Mouse (Mus musculus) embryonic fibroblast, embryonic 13.5 days (primary cell): ENCODE results near the gene Dcbld1. TPM values are rescaled to one million over a fixed set of nuclear protein-coding genes. Genes with fewer than 3 reads are reported as not detected.

ENCODE experiments used
- H3K27ac ChIP-seq: 2 replicates; pipeline ENCODE4 v1.5.1; 2012; ENCODE audit warnings: low read length, control low read depth, inconsistent platforms; ENCODE audit not compliant: insufficient read depth
- H3K4me1 ChIP-seq: 2 replicates; pipeline ENCODE4 v1.6.1; 2011; ENCODE audit warnings: low read length; ENCODE audit not compliant: control insufficient read depth, insufficient read depth
- H3K4me3 ChIP-seq: 2 replicates; pipeline ENCODE4 v1.5.1; 2011; ENCODE audit warnings: mild to moderate bottlenecking, control low read depth, low read length; ENCODE audit not compliant: insufficient read depth
- CTCF ChIP-seq: IDR thresholded peaks from 2 replicates; pipeline ENCODE4 v1.5.1; 2011; ENCODE audit warnings: mild to moderate bottlenecking, control low read depth, low read length, moderate library complexity, borderline replicate concordance; ENCODE audit not compliant: insufficient read depth
- POLR2A ChIP-seq: IDR thresholded peaks from 2 replicates; pipeline ENCODE4 v1.6.1; 2011; ENCODE audit warnings: low read depth, mild to moderate bottlenecking, control low read depth, low read length, moderate library complexity
- polyA plus RNA-seq: library from polyadenylated mRNA; stranded (reverse); fragments of >200 nt; gene quantifications from 2 replicates; pipeline ENCODE4 v1.2.4, GENCODE M21; 2011; ENCODE audit warnings: low read depth; ENCODE audit not compliant: missing spikeins, insufficient read length

The Dcbld1 gene
- polyA plus RNA-seq, 1 experiment, result 6.5 TPM

DNA sequence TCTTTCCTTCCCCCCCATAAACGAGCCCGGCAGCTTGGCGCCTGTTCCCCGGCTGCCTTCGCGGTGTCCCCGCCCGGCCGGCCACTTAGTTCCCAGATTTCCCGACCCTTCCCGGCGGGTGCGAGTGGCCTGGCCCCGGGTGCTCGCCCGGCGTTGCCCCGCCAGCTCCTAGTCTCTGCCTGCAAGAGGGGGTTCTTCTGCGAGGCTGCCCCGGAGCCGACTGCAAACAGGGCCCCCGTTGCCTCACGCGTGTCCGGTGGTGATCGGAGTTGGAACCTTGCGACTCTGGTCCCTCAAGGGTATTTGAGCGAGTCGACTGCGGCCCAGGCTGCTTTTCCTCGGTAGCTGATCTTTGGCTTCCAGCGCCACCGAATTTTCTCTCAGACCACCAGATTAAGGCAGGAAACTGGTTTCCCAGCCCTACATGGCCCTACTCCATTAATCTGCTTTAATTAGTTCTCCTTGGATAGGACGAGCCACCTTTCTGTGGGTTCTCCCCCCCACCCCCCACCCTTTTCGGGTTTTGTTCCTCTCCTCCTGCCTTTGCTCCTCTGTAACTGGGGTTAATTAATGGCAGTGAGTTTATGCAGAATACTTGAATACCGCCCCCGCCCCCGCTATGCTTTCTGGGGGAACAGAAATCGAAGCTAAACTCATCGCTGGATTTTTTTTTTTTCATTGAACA is 692 bp downstream of the Dcbld1 start:
- peak overlapping the region; percentile 81 for H3K4me3 ChIP-seq
- TF ChIP-seq POLR2A, result no peak
- no peak for TF ChIP-seq CTCF
- 0 out of 2 replicates have a peak, but pooled peaks cover 3% of the 10 kb centered on the region for H3K4me1 ChIP-seq

DNA sequence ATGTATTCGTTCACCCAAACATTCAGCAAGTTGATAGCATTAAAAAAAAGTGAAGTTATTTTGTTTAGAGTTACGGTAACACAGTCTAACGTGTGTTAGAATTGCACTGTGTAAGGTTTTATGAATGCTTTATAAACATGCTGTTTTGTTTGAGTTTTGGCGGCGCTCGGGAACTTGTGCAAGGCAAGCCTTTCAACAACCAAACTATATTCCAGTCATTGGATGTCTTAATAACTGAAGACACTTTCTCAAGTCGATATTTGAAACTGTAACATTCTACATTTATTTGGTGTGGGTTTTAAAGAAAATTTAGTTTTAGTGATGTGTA is 1.2 kb downstream of the Dcbld1 start:
- Histone ChIP-seq H3K27ac (no peak overlapping the region), H3K4me1 (0 out of 2 replicates have a peak, but pooled peaks cover 3% of the 10 kb centered on the region), H3K4me3 (peak overlapping the region; percentile 81)
- no peak for TF ChIP-seq CTCF
- no peak for TF ChIP-seq POLR2A

More for the DNA sequence above, 692 bp downstream of the Dcbld1 start:
- no peak overlapping the region for H3K27ac ChIP-seq

DNA sequence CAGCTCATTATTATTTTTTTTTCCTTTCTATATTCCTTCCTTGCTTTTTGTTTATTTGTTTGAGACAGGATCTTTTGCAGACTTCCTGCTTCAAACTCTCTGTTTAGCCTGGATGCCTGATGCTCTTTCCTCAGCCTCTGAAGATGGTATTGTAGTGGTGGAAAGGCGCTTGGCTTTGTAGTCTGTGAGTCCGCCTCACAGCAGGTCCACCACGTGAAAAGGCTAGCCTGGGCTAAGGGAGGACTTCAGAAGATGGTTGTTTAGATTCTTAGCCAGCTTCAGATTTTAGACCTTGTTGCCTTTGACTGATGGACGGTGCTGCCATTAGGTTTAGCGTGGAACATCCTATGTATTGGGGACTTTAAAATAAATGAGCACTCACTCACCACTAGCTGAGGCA is 2.0 kb downstream of the Dcbld1 start:
- Histone ChIP-seq H3K27ac (no peak overlapping the region), H3K4me1 (0 out of 2 replicates have a peak, but pooled peaks cover 3% of the 10 kb centered on the region), H3K4me3 (no peak overlapping the region)
- no peak for TF ChIP-seq CTCF
- no peak for TF ChIP-seq POLR2A

DNA sequence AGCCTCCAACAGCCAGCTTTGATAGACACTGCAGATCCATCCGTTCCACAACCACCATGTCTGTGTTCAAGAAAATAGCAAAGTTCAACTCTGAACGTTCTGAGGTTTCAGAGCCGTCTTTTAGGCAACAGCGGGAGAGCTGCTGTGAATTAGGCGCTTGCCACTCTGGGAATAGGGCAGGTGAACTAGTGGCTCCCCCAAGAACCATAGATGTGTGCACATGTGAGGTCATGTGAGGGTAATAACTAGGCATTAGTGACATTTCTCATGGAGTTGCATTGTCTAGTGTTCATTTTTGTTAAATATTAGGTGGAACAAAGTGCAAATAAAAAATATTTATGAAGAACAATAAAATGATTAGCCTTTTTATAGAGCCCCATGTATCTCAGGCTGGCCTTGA is 8.6 kb downstream of the Dcbld1 start:
- Histone ChIP-seq H3K4me1 (no peaks in the 10 kb centered on the region), H3K4me3 (no peak overlapping the region), H3K27ac (no peak overlapping the region)
- no peak for TF ChIP-seq CTCF
- TF ChIP-seq POLR2A, result no peak

DNA sequence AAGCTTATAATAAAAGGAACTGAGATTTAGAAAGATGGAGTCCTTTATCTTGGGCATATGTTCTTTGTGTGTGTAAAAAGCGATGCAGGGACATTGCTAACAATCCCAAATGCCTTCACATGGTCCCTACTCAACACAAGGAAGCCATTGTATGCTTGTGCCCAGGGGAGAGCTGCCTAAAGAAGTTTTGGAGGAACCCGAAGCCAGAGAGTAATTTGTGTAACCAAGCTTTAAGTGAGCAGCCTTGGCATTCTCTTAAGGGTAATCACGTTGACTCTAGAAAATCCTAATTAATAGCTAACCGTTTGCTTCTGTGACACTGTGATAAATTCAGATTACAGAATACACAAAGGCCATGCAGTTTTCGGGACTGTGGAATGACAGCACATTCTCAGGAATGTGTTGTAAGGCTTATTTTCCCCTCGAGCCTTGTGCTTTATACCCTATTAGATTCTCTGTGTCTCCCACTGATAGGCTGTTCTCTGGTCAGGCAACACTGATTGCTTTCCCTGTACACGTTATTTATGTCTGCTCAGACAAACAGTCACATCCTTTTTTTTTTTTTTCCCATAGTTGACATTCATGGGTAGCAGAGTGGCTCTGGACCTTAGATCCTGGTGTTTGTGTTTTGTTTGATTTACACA is 9.4 kb downstream of the Dcbld1 start:
- Histone ChIP-seq H3K4me3 (no peak overlapping the region), H3K4me1 (no peaks in the 10 kb centered on the region), H3K27ac (no peak overlapping the region)
- TF ChIP-seq CTCF, result no peak
- no peak for TF ChIP-seq POLR2A

DNA sequence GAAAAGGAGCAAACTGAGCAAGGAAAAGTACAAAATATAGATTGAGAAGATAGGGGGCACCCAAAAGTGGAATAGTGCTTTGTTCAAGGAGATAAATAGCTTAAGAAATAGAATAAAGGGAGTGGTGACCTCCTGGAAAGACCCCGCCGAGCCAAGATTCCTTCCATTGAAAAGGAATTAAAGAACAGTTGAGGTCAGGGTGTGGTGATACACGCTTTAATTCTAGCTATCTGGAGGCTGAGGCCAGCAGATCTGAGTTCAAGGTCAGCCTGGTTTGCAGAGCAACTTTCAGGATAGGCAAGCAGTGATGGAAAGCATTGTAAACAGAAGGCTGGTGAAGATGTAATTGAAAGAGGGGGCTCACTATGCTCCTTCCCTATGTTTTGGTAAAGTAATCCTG is 12.8 kb downstream of the Dcbld1 start:
- no peaks in the 10 kb centered on the region for H3K4me1 ChIP-seq
- H3K4me3 ChIP-seq, result no peak overlapping the region
- no peak overlapping the region for H3K27ac ChIP-seq
- TF ChIP-seq CTCF (no peak), POLR2A (no peak)

DNA sequence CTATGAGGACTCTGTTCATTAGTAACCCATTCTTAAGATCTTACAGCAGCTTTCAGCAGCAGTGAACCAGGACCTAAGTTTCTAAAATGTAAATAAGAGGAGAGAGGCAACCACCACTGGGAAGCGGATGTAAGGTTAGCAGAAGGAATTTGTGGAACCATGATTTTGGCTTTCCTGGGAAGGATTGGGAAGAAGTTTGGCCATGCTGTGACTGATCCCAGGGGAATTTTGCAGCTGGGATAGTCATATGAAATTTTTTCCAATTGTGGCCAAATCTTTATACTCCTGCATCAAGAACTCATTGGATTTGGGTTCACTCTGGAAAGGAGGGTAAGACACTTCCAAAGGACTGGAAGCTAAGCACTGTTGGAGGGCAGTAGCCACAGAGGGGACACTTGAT is 18.8 kb downstream of the Dcbld1 start:
- Histone ChIP-seq H3K27ac (no peak overlapping the region), H3K4me1 (no peaks in the 10 kb centered on the region), H3K4me3 (no peak overlapping the region)
- TF ChIP-seq POLR2A (no peak), CTCF (no peak)

DNA sequence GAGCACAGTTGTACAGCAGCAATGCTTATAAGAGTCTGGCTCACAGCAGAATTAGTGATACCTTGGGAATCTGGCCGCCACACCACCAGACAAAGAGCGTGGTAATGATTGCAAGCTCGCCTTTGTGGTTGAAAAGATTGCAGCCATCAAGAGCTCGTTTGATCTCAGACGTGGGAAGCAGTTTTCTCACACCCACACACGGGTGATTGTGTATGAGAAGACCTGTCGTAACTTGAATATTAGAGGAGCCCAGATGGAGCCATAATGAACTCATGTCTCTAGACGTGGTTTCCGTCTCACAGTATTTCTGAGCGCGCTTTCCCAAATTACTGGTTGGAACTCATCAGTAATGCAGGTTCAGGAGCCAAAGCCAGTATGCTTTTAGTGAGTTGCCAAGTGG is 20.0 kb downstream of the Dcbld1 start:
- Histone ChIP-seq H3K4me1 (no peaks in the 10 kb centered on the region), H3K4me3 (no peak overlapping the region), H3K27ac (no peak overlapping the region)
- TF ChIP-seq CTCF (no peak), POLR2A (no peak)

DNA sequence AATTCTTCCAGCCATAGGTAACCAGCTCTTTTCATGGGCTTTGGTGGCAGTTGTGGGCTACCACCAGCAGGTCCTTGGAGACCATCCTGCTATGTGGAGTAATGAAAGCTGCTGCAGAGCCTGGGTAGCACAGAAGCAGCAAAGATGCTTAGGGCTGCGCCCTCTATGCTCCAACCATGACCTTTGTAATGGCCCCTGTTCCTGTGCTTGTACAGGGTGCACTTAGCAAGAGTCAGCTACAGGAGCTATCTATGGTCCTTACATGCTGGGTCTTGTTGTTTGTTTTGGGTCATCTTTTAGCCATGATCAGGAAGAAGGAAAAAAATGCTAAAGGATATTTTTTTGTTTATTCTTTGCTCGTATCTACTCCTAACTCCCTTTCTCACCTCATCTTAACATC is 24.3 kb downstream of the Dcbld1 start:
- TF ChIP-seq POLR2A, result no peak
- TF ChIP-seq CTCF, result no peak
- Histone ChIP-seq H3K4me3 (no peak overlapping the region), H3K27ac (no peak overlapping the region), H3K4me1 (no peaks in the 10 kb centered on the region)

DNA sequence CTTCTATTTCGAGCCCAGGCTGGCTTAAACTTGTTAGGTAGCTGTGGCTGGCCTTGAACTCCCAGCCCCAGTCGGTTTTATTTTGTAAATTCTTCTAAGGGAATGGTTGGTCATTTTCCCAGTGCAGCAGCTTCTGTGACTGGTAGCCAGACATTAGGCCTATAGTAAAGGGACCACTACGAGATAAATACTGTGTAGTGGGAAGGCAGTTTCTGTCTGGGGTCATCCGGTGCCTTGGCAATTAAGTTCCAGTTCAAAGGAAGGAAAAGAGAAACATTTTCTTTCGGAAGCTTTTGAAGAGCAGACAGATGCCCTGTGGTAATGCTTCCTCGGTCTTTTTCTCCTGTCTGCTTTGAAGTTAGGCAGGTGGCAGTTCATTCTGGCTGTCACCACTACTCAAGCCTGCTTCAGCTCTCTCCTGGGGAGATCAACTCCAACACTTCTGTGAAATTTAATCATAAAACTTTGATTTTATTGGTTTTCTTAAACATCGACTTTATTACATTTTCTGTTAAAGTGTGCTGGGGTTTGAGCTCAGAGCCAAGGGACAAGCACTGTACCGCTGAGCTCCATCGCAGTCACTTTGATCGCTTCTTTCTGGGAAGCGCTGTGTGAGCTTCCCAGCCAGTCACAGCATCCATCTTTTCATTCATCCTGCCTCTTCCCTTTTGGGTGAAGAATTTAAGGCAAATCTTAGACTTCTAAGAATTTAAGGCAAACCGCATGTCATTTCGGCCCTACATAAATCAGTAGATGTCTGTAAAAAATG is 24.9 kb downstream of the Dcbld1 start:
- H3K4me3 ChIP-seq, result no peak overlapping the region
- H3K27ac ChIP-seq, result no peak overlapping the region
- H3K4me1 ChIP-seq, result no peaks in the 10 kb centered on the region
- TF ChIP-seq CTCF (no peak), POLR2A (no peak)
